Mouse (Mus musculus): Measurements from ENCODE around the gene Vkorc1l1.

DNA sequence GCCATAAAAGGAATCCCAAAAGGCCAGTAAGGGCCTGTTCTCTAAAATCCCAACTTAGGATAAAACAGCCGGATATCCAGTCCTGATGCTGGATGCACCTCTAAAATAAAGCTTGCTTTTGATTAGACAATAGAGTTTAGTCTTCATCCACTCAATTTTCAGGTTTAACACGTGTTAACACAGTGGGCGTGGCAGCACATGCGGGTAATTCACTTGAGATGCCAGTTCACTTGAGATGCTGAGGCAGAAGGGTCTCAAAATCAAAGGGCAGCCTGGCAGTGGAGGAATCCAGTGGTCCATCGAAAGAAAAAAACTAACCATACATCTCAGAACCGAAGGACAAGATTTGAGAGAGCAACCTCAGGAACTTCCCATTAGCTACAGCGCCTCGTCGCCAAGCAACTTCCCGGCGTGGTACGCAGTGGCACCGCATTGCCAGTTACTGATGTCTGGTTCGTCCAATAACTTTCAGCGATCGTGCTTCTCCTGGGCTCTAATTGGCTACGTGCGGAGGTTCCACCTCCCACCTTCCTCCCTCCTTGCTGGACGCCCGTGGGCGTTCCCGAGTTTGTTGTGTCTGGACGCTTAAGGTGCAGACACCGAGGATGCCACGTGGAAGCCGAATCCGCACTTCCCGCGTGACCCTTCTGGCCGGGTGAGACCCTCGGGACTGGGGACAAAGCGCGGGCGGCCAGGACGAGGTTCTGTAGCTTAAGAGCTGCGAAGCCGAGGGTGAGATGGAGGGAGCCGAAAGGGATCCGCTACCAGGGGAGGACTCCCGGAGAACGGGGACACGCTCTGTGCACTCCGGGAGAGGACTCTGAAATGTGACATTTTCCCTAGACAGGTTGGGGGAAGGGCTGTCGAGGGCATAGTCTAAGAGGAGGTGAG is 46.3 kb upstream of the Vkorc1l1 start, which contains the start of gene Zbed5:
- TF ChIP-seq POLR2AphosphoS2 (IDR thresholded peaks at IDR 0.05; ENCODE audit: insufficient read length, low read depth) (no peak), CEBPB (IDR thresholded peaks at IDR 0.05; ENCODE audit: insufficient read depth, poor library complexity, severe bottlenecking) (no peak), MYOG (IDR thresholded peaks at IDR 0.05; ENCODE audit: control insufficient read depth in 1 of 3, insufficient read depth in 1 of 3, insufficient read length in 2 of 3, low read depth in 2 of 3) (no peak), MAX (IDR thresholded peaks at IDR 0.05; ENCODE audit: low read depth) (no peak), POLR2A (IDR thresholded peaks at IDR 0.05; ENCODE audit: insufficient read length, low read depth) (peak; percentile 48), E2F4 (IDR thresholded peaks at IDR 0.05; ENCODE audit: insufficient read depth) (no peak), TCF3 (IDR thresholded peaks at IDR 0.05; ENCODE audit: insufficient read length, low read depth) (no peak)
